Mouse (Mus musculus): Measurements from ENCODE around the gene Pdlim1.

Pdlim1 gene

GRCm38 (mm10) chr19:40271308-40271892 is at the start of gene Pdlim1:
Gene Pdlim1, minus strand, starts transcription at chr19:40271842.
- in situ Hi-C loops (cut with MboI; ENCODE audit: low pct_unique_long_range_greater_than_20kb in 1 of 2, low sequenced_read_pairs in 2 of 2, unreplicated experiment in 1 of 2), result no loop called here

- in situ Hi-C loops (cut with MboI; ENCODE audit: low pct_unique_long_range_greater_than_20kb in 1 of 2, low sequenced_read_pairs in 2 of 2, unreplicated experiment in 1 of 2), result no loop called here
Observed at GRCm38 (mm10) chr19:40319199-40319598, 47.6 kb upstream of the Pdlim1 start.

GRCm38 (mm10) chr19:40318511-40318910 is 46.9 kb upstream of the Pdlim1 start:
- in situ Hi-C loops (cut with MboI; ENCODE audit: low pct_unique_long_range_greater_than_20kb in 1 of 2, low sequenced_read_pairs in 2 of 2, unreplicated experiment in 1 of 2), result no loop called here

- in situ Hi-C loops (cut with MboI; ENCODE audit: low pct_unique_long_range_greater_than_20kb in 1 of 2, low sequenced_read_pairs in 2 of 2, unreplicated experiment in 1 of 2), result no loop called here
Observed at GRCm38 (mm10) chr19:40317001-40317400, 45.4 kb upstream of the Pdlim1 start.

GRCm38 (mm10) chr19:40314252-40314651 is 42.6 kb upstream of the Pdlim1 start:
- in situ Hi-C loops (cut with MboI; ENCODE audit: low pct_unique_long_range_greater_than_20kb in 1 of 2, low sequenced_read_pairs in 2 of 2, unreplicated experiment in 1 of 2), result no loop called here

- in situ Hi-C loops (cut with MboI; ENCODE audit: low pct_unique_long_range_greater_than_20kb in 1 of 2, low sequenced_read_pairs in 2 of 2, unreplicated experiment in 1 of 2), result no loop called here
Observed at GRCm38 (mm10) chr19:40311631-40312030, 40.0 kb upstream of the Pdlim1 start.

- in situ Hi-C loops (cut with MboI; ENCODE audit: low pct_unique_long_range_greater_than_20kb in 1 of 2, low sequenced_read_pairs in 2 of 2, unreplicated experiment in 1 of 2), result no loop called here
Observed at GRCm38 (mm10) chr19:40310410-40311130, 38.9 kb upstream of the Pdlim1 start.

- in situ Hi-C loops (cut with MboI; ENCODE audit: low pct_unique_long_range_greater_than_20kb in 1 of 2, low sequenced_read_pairs in 2 of 2, unreplicated experiment in 1 of 2), result no loop called here
Observed at GRCm38 (mm10) chr19:40309911-40310310, 38.3 kb upstream of the Pdlim1 start.

- in situ Hi-C loops (cut with MboI; ENCODE audit: low pct_unique_long_range_greater_than_20kb in 1 of 2, low sequenced_read_pairs in 2 of 2, unreplicated experiment in 1 of 2), result no loop called here
Observed at GRCm38 (mm10) chr19:40307550-40307949, 35.9 kb upstream of the Pdlim1 start.

- in situ Hi-C loops (cut with MboI; ENCODE audit: low pct_unique_long_range_greater_than_20kb in 1 of 2, low sequenced_read_pairs in 2 of 2, unreplicated experiment in 1 of 2), result no loop called here
Observed at GRCm38 (mm10) chr19:40306631-40307030, 35.0 kb upstream of the Pdlim1 start.

- in situ Hi-C loops (cut with MboI; ENCODE audit: low pct_unique_long_range_greater_than_20kb in 1 of 2, low sequenced_read_pairs in 2 of 2, unreplicated experiment in 1 of 2), result no loop called here
Observed at GRCm38 (mm10) chr19:40305456-40305855, 33.8 kb upstream of the Pdlim1 start.

GRCm38 (mm10) chr19:40302916-40303315 is 31.3 kb upstream of the Pdlim1 start:
- in situ Hi-C loops (cut with MboI; ENCODE audit: low pct_unique_long_range_greater_than_20kb in 1 of 2, low sequenced_read_pairs in 2 of 2, unreplicated experiment in 1 of 2), result no loop called here

- in situ Hi-C loops (cut with MboI; ENCODE audit: low pct_unique_long_range_greater_than_20kb in 1 of 2, low sequenced_read_pairs in 2 of 2, unreplicated experiment in 1 of 2), result no loop called here
Observed at GRCm38 (mm10) chr19:40302477-40302876, 30.8 kb upstream of the Pdlim1 start.

- in situ Hi-C loops (cut with MboI; ENCODE audit: low pct_unique_long_range_greater_than_20kb in 1 of 2, low sequenced_read_pairs in 2 of 2, unreplicated experiment in 1 of 2), result no loop called here
Observed at GRCm38 (mm10) chr19:40299983-40300759, 28.5 kb upstream of the Pdlim1 start.

- in situ Hi-C loops (cut with MboI; ENCODE audit: low pct_unique_long_range_greater_than_20kb in 1 of 2, low sequenced_read_pairs in 2 of 2, unreplicated experiment in 1 of 2), result no loop called here
Observed at GRCm38 (mm10) chr19:40299182-40299581, 27.5 kb upstream of the Pdlim1 start.

GRCm38 (mm10) chr19:40298574-40298973 is 26.9 kb upstream of the Pdlim1 start:
- in situ Hi-C loops (cut with MboI; ENCODE audit: low pct_unique_long_range_greater_than_20kb in 1 of 2, low sequenced_read_pairs in 2 of 2, unreplicated experiment in 1 of 2), result no loop called here

- in situ Hi-C loops (cut with MboI; ENCODE audit: low pct_unique_long_range_greater_than_20kb in 1 of 2, low sequenced_read_pairs in 2 of 2, unreplicated experiment in 1 of 2), result no loop called here
Observed at GRCm38 (mm10) chr19:40297798-40298144, 26.1 kb upstream of the Pdlim1 start.

- in situ Hi-C loops (cut with MboI; ENCODE audit: low pct_unique_long_range_greater_than_20kb in 1 of 2, low sequenced_read_pairs in 2 of 2, unreplicated experiment in 1 of 2), result no loop called here
Observed at GRCm38 (mm10) chr19:40297078-40297797, 25.6 kb upstream of the Pdlim1 start.

- in situ Hi-C loops (cut with MboI; ENCODE audit: low pct_unique_long_range_greater_than_20kb in 1 of 2, low sequenced_read_pairs in 2 of 2, unreplicated experiment in 1 of 2), result no loop called here
Observed at GRCm38 (mm10) chr19:40294231-40294630, 22.6 kb upstream of the Pdlim1 start.

Data from mouse embryonic stem cell (cell line).